Mouse (Mus musculus) adrenal gland, adult (tissue): ENCODE results near the gene Lpin1.

ENCODE experiments used
- DNase-seq, 2 experiments: peaks; one replicate each; pipeline ENCODE4 v3.0.0; 2022 to 2023; ENCODE audit warnings: low spot score in 1 of 2; ENCODE audit not compliant: inconsistent age in 2 of 2

Lpin1 gene

GRCm38 (mm10) chr12:16610936-16611335, at the start of gene Lpin1:
Gene Lpin1, minus strand, starts transcription at chr12:16610966.
- no peak for DNase-seq

GRCm38 (mm10) chr12:16656906-16657875, 46.4 kb upstream of the Lpin1 start:
- peak; percentile 59 to 78 for DNase-seq

GRCm38 (mm10) chr12:16655604-16656003, 44.8 kb upstream of the Lpin1 start:
- DNase-seq = no peak

GRCm38 (mm10) chr12:16653332-16654093, 42.7 kb upstream of the Lpin1 start, which contains the start of gene Ntsr2:
Gene Ntsr2, plus strand, starts transcription at chr12:16653382.
- DNase-seq = peak; percentile 84 to 94

GRCm38 (mm10) chr12:16649819-16650218, 39.1 kb upstream of the Lpin1 start:
- no peak for DNase-seq

- DNase-seq = no peak
Measured at GRCm38 (mm10) chr12:16648273-16648672, 37.5 kb upstream of the Lpin1 start.

- no peak for DNase-seq
Measured at GRCm38 (mm10) chr12:16646780-16647409, 36.1 kb upstream of the Lpin1 start.

- DNase-seq = no peak
Measured at GRCm38 (mm10) chr12:16644698-16645097, 33.9 kb upstream of the Lpin1 start.

- peak; percentile 36 to 61 for DNase-seq
Measured at GRCm38 (mm10) chr12:16643508-16644345, 33.0 kb upstream of the Lpin1 start.

GRCm38 (mm10) chr12:16642000-16642399, 31.2 kb upstream of the Lpin1 start:
- peak; percentile 36 to 71 for DNase-seq

- DNase-seq = peak; percentile 80 to 85
Measured at GRCm38 (mm10) chr12:16640075-16640474, 29.3 kb upstream of the Lpin1 start.

GRCm38 (mm10) chr12:16639078-16639771, 28.5 kb upstream of the Lpin1 start:
- peak in 1 of 2 experiments; percentile 55 for DNase-seq

- peak; percentile 59 to 69 for DNase-seq
Measured at GRCm38 (mm10) chr12:16635816-16636215, 25.1 kb upstream of the Lpin1 start.

GRCm38 (mm10) chr12:16634075-16634813, 23.5 kb upstream of the Lpin1 start:
- DNase-seq = peak; percentile 50 to 85

GRCm38 (mm10) chr12:16633235-16633634, 22.5 kb upstream of the Lpin1 start:
- DNase-seq = no peak

- DNase-seq = no peak
Measured at GRCm38 (mm10) chr12:16631423-16631822, 20.7 kb upstream of the Lpin1 start.

- DNase-seq = no peak
Measured at GRCm38 (mm10) chr12:16630866-16631185, 20.1 kb upstream of the Lpin1 start.

- DNase-seq = peak; percentile 79 to 83
Measured at GRCm38 (mm10) chr12:16630152-16630865, 19.5 kb upstream of the Lpin1 start.
